Mouse (Mus musculus) neural tube, embryonic 15.5 days (tissue): ENCODE results near the gene Pcgf1. TPM values are rescaled to one million over a fixed set of nuclear protein-coding genes. Genes with fewer than 3 reads are reported as not detected.
A peak's percentile ranks its signal among the peaks of the same experiment; 100 is the strongest.

ENCODE experiments used
- ATAC-seq: fragments of 200-750 bp; cut with Nextera tagmentation; 2 replicates; pipeline ENCODE4 v1.8.0; 2017; ENCODE audit warnings: mild to moderate bottlenecking, moderate TSS enrichment, moderate library complexity; ENCODE audit not compliant: low FRiP score
- H3K27ac ChIP-seq: fragments of 300-500 bp; sonication (generic); replicated peaks from 2 replicates; pipeline ENCODE4 v1.5.1; 2015; ENCODE audit warnings: mild to moderate bottlenecking, inconsistent platforms
- H3K27me3 ChIP-seq: fragments of 300-500 bp; sonication (generic); replicated peaks from 2 replicates; pipeline ENCODE4 v1.6.1; 2015; ENCODE audit warnings: inconsistent platforms
- H3K36me3 ChIP-seq: fragments of 300-500 bp; sonication (generic); 2 replicates; pipeline ENCODE4 v1.6.1; 2015; ENCODE audit warnings: inconsistent platforms
- H3K4me1 ChIP-seq: fragments of 300-500 bp; sonication (generic); 2 replicates; pipeline ENCODE4 v1.6.1; 2015; ENCODE audit warnings: inconsistent platforms
- H3K4me2 ChIP-seq: fragments of 300-500 bp; sonication (generic); 2 replicates; pipeline ENCODE4 v1.6.1; 2015; ENCODE audit warnings: inconsistent platforms, mild to moderate bottlenecking, moderate library complexity
- H3K4me3 ChIP-seq: fragments of 300-500 bp; sonication (generic); replicated peaks from 2 replicates; pipeline ENCODE4 v1.5.1; 2015; ENCODE audit warnings: mild to moderate bottlenecking, inconsistent platforms
- H3K9ac ChIP-seq: fragments of 300-500 bp; sonication (generic); replicated peaks from 2 replicates; pipeline ENCODE4 v1.6.1; 2015; ENCODE audit warnings: mild to moderate bottlenecking, inconsistent platforms
- H3K9me3 ChIP-seq: fragments of 300-500 bp; sonication (generic); replicated peaks from 2 replicates; pipeline ENCODE4 v1.6.1; 2016; ENCODE audit warnings: inconsistent platforms
- WGBS: fragments of 180-500 bp; shearing (Covaris S2); methylation state at CpG from one replicate; pipeline ENCODE4 v1.1.7; 2015; ENCODE audit warnings: mixed read lengths; 5-methylcytosine and 5-hydroxymethylcytosine counted together
- polyA plus RNA-seq: library from polyadenylated mRNA; unstranded; fragments of >200 nt; fragmentation: Nextera tagmentation; extraction: Ambion mirVana; gene quantifications from 2 replicates; pipeline ENCODE4 v1.2.1, GENCODE M21; 2015

The Pcgf1 gene
- polyA plus RNA-seq = 45.4 and 50.8 TPM in 2 replicates

- WGBS = under 1% methylated on average over 54 of the region's 54 CpGs
- peak; percentile 78 for ATAC-seq
- H3K4me2 ChIP-seq = peak within 1 kb of the TSS; percentile 98
Observed at GRCm38 (mm10) chr6:83077630-83078323, at the start of gene Pcgf1. Gene Pcgf1, plus strand, starts transcription at chr6:83077869.

DNA sequence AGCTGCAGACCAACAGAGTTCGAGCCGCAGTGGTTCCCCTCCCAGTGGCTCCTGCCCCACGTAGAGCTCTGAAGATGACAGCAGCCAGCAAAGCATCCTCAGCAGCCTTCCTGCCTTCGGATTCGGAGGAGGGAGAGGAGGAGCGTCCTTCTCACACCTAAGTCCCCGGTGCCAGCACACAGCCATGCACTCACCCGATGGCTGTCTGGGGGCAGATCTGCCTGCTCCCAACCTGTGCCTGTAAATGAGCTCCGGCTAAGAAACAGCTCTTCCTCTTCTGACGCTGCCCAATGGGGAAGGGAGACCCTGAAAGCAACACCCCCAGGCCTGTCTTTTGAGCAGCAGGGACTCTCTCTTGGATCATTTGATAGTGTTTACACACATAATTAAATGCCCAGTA is 47.9 kb upstream of the Pcgf1 start:
- no peak overlapping the region for H3K9ac ChIP-seq
- WGBS = 28% methylated on average over 10 of the region's 10 CpGs
- H3K9me3 ChIP-seq = no peaks in the 10 kb centered on the region
- peaks cover 23% of the 10 kb centered on the region for H3K4me1 ChIP-seq
- no peaks in the 10 kb centered on the region for H3K36me3 ChIP-seq
- H3K27ac ChIP-seq = no peak overlapping the region
- H3K4me3 ChIP-seq = no peak overlapping the region
- H3K27me3 ChIP-seq = peaks cover 43% of the 10 kb centered on the region
- H3K4me2 ChIP-seq = no peak overlapping the region
- ATAC-seq = no peak

More at GRCm38 (mm10) chr6:83077630-83078323, at the start of gene Pcgf1:
- Histone ChIP-seq H3K4me1 (peaks cover 27% of the 10 kb centered on the region), H3K9ac (peak within 1 kb of the TSS; percentile 84), H3K4me3 (peak within 1 kb of the TSS; percentile 84), H3K9me3 (no peaks in the 10 kb centered on the region), H3K36me3 (peaks cover 15% of the 10 kb centered on the region), H3K27me3 (peaks cover 50% of the 10 kb centered on the region), H3K27ac (peak within 1 kb of the TSS; percentile 98)

- Histone ChIP-seq H3K36me3 (no peaks in the 10 kb centered on the region), H3K9me3 (no peaks in the 10 kb centered on the region), H3K4me3 (no peak overlapping the region), H3K27me3 (peaks cover 52% of the 10 kb centered on the region), H3K4me2 (no peak overlapping the region), H3K4me1 (peaks cover 23% of the 10 kb centered on the region), H3K27ac (no peak overlapping the region), H3K9ac (no peak overlapping the region)
- 64% methylated on average over 7 of the region's 7 CpGs for WGBS
- no peak for ATAC-seq
Observed at GRCm38 (mm10) chr6:83031111-83031510, 46.6 kb upstream of the Pcgf1 start.

DNA sequence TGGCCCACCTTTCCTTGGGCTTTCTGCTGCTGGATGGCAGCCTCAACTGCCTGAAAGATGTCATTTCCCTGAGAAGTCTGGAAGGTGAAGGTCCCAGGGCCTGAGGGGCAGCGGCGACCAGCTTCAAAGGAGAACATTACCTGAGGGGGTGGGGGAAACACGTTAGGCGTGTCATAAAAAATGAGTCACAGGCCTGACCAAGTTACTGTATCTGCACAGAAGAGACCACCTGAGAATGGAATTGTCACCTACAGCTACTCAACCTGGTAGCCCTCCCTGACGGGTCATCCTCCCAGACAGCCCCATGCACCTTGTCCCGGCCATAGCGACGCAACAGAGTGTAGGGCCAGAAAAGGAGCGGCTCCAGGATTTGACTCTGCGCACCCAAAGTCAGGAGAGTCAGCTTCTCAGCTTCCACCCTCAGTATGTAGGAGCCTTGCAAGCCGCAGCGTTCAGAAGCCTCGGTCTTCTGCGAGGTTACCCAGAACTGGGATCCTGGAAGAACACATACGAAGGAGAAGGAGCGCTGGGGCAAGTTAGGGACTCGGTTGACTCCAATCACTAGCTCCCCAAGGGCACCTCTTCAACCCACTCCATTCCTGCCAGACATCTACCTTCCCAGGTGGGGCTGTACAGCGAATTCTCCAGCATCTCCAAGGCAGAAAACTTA is 45.6 kb upstream of the Pcgf1 start:
- no peak for ATAC-seq
- peak overlapping the region; percentile 74 for H3K4me2 ChIP-seq
- H3K4me3 ChIP-seq = peak overlapping the region; percentile 47
- H3K36me3 ChIP-seq = no peaks in the 10 kb centered on the region
- peaks cover 54% of the 10 kb centered on the region for H3K27me3 ChIP-seq
- WGBS = 26% methylated on average over 18 of the region's 18 CpGs
- H3K27ac ChIP-seq = no peak overlapping the region
- no peaks in the 10 kb centered on the region for H3K9me3 ChIP-seq
- H3K4me1 ChIP-seq = peaks cover 23% of the 10 kb centered on the region
- H3K9ac ChIP-seq = no peak overlapping the region; the same call in 1 of the 2 replicates

- ATAC-seq = peak; percentile 36; the same call in 1 of the 2 replicates
- Histone ChIP-seq H3K27ac (no peak overlapping the region), H3K36me3 (no peaks in the 10 kb centered on the region), H3K9ac (peak overlapping the region; percentile 48), H3K4me1 (peaks cover 23% of the 10 kb centered on the region), H3K4me3 (peak overlapping the region; percentile 47), H3K27me3 (peaks cover 54% of the 10 kb centered on the region), H3K9me3 (no peaks in the 10 kb centered on the region), H3K4me2 (peak overlapping the region; percentile 74)
- under 1% methylated on average over 31 of the region's 31 CpGs for WGBS
Observed at GRCm38 (mm10) chr6:83032769-83033191, 44.9 kb upstream of the Pcgf1 start.

- Histone ChIP-seq H3K4me1 (peaks cover 30% of the 10 kb centered on the region), H3K27me3 (peaks cover 54% of the 10 kb centered on the region), H3K9me3 (no peaks in the 10 kb centered on the region), H3K4me2 (peak within 1 kb of the TSS; percentile 74), H3K27ac (peak within 1 kb of the TSS; percentile 71), H3K4me3 (peak within 1 kb of the TSS; percentile 47), H3K36me3 (no peaks in the 10 kb centered on the region), H3K9ac (peak within 1 kb of the TSS; percentile 48)
- ATAC-seq = peak; percentile 68
- 1% methylated on average over 49 of the region's 51 CpGs for WGBS
Observed at GRCm38 (mm10) chr6:83033249-83034185, 44.2 kb upstream of the Pcgf1 start, which contains the start of the genes Dok1 and Loxl3. Gene Dok1, minus strand, starts transcription at chr6:83033471. Gene Loxl3, plus strand, starts transcription at chr6:83034173.

GRCm38 (mm10) chr6:83034463-83035055 is 43.1 kb upstream of the Pcgf1 start:
- Histone ChIP-seq H3K27ac (peak overlapping the region; percentile 71), H3K4me3 (peak overlapping the region; percentile 47), H3K36me3 (no peaks in the 10 kb centered on the region), H3K4me2 (peak overlapping the region; percentile 74), H3K27me3 (peaks cover 54% of the 10 kb centered on the region), H3K4me1 (peaks cover 30% of the 10 kb centered on the region), H3K9me3 (no peaks in the 10 kb centered on the region), H3K9ac (peak overlapping the region; percentile 30)
- 25% methylated on average over 5 of the region's 5 CpGs for WGBS
- ATAC-seq = no peak

DNA sequence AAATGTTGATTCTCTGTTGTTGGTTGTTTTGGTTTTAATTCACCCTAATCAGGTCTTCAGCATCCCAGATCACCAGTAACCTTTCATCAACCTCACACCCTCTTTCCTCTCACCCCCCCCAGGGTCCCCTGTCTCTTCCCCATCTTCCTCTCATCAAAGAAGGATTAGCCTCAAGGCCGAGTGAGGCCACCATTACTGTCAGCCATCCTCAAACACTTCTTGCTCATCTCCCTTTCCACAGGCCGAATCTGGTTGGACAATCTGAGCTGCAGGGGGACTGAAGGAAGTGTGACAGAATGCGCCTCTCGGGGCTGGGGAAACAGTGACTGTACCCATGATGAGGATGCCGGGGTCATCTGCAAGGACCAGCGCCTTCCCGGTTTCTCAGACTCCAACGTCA is 40.5 kb upstream of the Pcgf1 start:
- H3K9ac ChIP-seq = no peak overlapping the region
- H3K4me1 ChIP-seq = peaks cover 28% of the 10 kb centered on the region
- H3K4me2 ChIP-seq = no peak overlapping the region
- no peak overlapping the region for H3K4me3 ChIP-seq
- H3K36me3 ChIP-seq = no peaks in the 10 kb centered on the region
- 82% methylated on average over 8 of the region's 8 CpGs for WGBS
- no peak overlapping the region for H3K27ac ChIP-seq
- peaks cover 30% of the 10 kb centered on the region for H3K27me3 ChIP-seq
- no peak for ATAC-seq
- no peaks in the 10 kb centered on the region for H3K9me3 ChIP-seq

DNA sequence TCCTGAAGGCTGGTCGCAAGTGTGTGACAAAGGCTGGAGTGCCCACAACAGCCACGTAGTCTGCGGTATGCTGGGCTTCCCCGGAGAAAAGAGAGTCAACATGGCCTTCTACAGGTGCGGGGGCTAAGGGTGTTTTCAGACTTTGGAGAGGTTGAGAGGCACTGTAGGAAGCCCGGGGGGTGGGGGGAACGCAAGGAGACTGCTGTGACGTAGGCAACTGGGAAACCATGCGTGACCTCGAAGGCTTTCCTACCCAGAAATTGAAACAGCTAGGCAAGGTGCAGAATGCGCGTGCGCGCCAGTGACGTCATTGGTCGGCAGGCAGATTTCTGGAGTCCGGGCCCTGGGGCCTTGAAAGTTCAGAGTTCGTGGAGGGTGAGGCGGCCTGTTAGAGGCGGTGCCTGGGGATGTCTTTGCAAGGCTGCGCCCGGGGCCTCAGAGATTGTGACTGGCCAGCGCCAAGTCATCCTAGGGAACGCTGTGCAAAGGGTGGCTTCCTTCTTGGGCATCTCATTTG is 39.1 kb upstream of the Pcgf1 start:
- H3K4me2 ChIP-seq = peak overlapping the region; percentile 61
- peak; percentile 57 for ATAC-seq
- H3K4me1 ChIP-seq = peaks cover 14% of the 10 kb centered on the region
- H3K27me3 ChIP-seq = peaks cover 17% of the 10 kb centered on the region; the same call in 1 of the 2 replicates
- H3K4me3 ChIP-seq = peak overlapping the region; percentile 35
- H3K9ac ChIP-seq = 0 out of 2 replicates have a peak overlapping the region, but pooled peaks have one; percentile 26
- H3K9me3 ChIP-seq = no peaks in the 10 kb centered on the region
- H3K36me3 ChIP-seq = no peaks in the 10 kb centered on the region
- peak overlapping the region; percentile 52; the same call in 1 of the 2 replicates for H3K27ac ChIP-seq
- 12% methylated on average over 24 of the region's 24 CpGs for WGBS

GRCm38 (mm10) chr6:83040601-83041000 is 37.1 kb upstream of the Pcgf1 start:
- H3K4me1 ChIP-seq = peaks cover 7% of the 10 kb centered on the region
- H3K27me3 ChIP-seq = peaks cover 5% of the 10 kb centered on the region; the same call in 1 of the 2 replicates
- 80% methylated on average over 5 of the region's 5 CpGs for WGBS
- H3K9ac ChIP-seq = no peak overlapping the region
- H3K36me3 ChIP-seq = no peaks in the 10 kb centered on the region
- H3K4me2 ChIP-seq = no peak overlapping the region
- H3K4me3 ChIP-seq = no peak overlapping the region
- no peaks in the 10 kb centered on the region for H3K9me3 ChIP-seq
- no peak overlapping the region for H3K27ac ChIP-seq
- ATAC-seq = no peak
